15 mouse cellular contexts compared by ENCODE assay signal in the genomic region with DNA sequence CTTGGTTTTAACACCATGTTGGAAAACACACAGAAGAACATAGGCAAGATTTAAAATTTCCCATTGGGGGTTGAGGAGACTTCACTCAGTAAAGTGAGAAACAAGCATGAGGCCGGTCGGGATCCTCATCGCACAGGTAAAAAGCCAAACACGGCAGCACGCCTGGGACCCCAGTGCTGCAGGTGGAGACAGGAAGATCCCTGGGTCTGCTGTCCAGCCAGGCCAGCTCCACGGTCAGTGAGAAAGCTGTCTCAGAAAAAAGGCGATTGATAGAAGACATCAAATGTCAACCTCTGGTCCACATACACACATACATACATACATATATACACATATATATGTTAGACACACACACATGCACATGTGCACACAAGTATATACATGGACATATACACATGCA.
"Had no signal": no experiment of that assay in that cellular context is flagged by ENCODE, and none has a peak within 500 bp of the region (broad histone marks: within the 10 kb centered on the region; RNA-seq: fewer than 3 reads in every experiment).

No protein-coding gene starts in this region.

- H3K4me3 ChIP-seq: neural tube, embryonic 13.5 days; neural tube, embryonic 15.5 days; stomach, embryonic 15.5 days had no signal

- H3K27ac ChIP-seq: neural tube, embryonic 13.5 days; neural tube, embryonic 15.5 days; stomach, embryonic 15.5 days; stomach, postnatal 0 days had no signal

- H3K27me3 ChIP-seq: neural tube, embryonic 13.5 days; neural tube, embryonic 15.5 days; stomach, embryonic 15.5 days had no signal

- DNase-seq: retina, postnatal 1 day; right cerebral cortex, adult 18-20 months; right cerebral cortex, postnatal 14 days; right cerebral cortex, postnatal 25 days; right cerebral cortex, postnatal 4 days; thymus, adult 18-20 months; thymus, adult 2 months; thymus, postnatal 14 days; thymus, postnatal 25 days; thymus, postnatal 36 days; thymus, postnatal 4 days had no signal

- H3K36me3 ChIP-seq: neural tube, embryonic 13.5 days; neural tube, embryonic 15.5 days; stomach, embryonic 15.5 days had no signal

- H3K9ac ChIP-seq: neural tube, embryonic 13.5 days; neural tube, embryonic 15.5 days; stomach, embryonic 15.5 days had no signal
